Mouse (Mus musculus) forebrain, embryonic 15.5 days (tissue): ENCODE results near the gene Slc7a14. TPM values are rescaled to one million over a fixed set of nuclear protein-coding genes. Genes with fewer than 3 reads are reported as not detected.

Experiments used
- ATAC-seq: fragments of 200-750 bp; cut with Nextera tagmentation; replicated peaks from 2 replicates; pipeline ENCODE4 v1.8.0; 2017; ENCODE audit warnings: mild to moderate bottlenecking, moderate TSS enrichment, moderate library complexity
- H3K27ac ChIP-seq: fragments of 300-500 bp; sonication (generic); replicated peaks from 2 replicates; pipeline ENCODE4 v1.5.1; 2015; ENCODE audit warnings: mild to moderate bottlenecking, inconsistent platforms
- H3K27me3 ChIP-seq: fragments of 300-500 bp; sonication (generic); 2 replicates; pipeline ENCODE4 v1.6.1; 2015; ENCODE audit warnings: inconsistent platforms
- H3K36me3 ChIP-seq: fragments of 300-500 bp; sonication (generic); 2 replicates; pipeline ENCODE4 v1.6.1; 2015; ENCODE audit warnings: mild to moderate bottlenecking, inconsistent platforms
- H3K4me1 ChIP-seq: fragments of 300-500 bp; sonication (generic); 2 replicates; pipeline ENCODE4 v1.6.1; 2015; ENCODE audit warnings: inconsistent platforms
- H3K4me2 ChIP-seq: fragments of 300-500 bp; sonication (generic); replicated peaks from 2 replicates; pipeline ENCODE4 v1.6.1; 2015; ENCODE audit warnings: mild to moderate bottlenecking, inconsistent platforms
- H3K4me3 ChIP-seq: fragments of 300-500 bp; sonication (generic); 2 replicates; pipeline ENCODE4 v1.5.1; 2015; ENCODE audit warnings: mild to moderate bottlenecking, inconsistent platforms
- H3K9ac ChIP-seq: fragments of 300-500 bp; sonication (generic); replicated peaks from 2 replicates; pipeline ENCODE4 v1.6.1; 2015; ENCODE audit warnings: mild to moderate bottlenecking, inconsistent platforms
- H3K9me3 ChIP-seq: fragments of 300-500 bp; sonication (generic); 2 replicates; pipeline ENCODE4 v1.6.1; 2016; ENCODE audit warnings: inconsistent platforms
- WGBS: fragments of 180-500 bp; shearing (Covaris S2); methylation state at CpG from one replicate; pipeline ENCODE4 v1.1.7; 2015; ENCODE audit warnings: mixed read lengths; 5-methylcytosine and 5-hydroxymethylcytosine counted together
- polyA plus RNA-seq: library from polyadenylated mRNA; unstranded; fragments of >200 nt; fragmentation: Nextera tagmentation; extraction: Ambion mirVana; gene quantifications from 2 replicates; pipeline ENCODE4 v1.2.1, GENCODE M21; 2015

Gene Slc7a14
- polyA plus RNA-seq, 1 experiment from 2014 or later = 3.1 TPM

- H3K36me3 ChIP-seq = no peaks in the 10 kb centered on the region
- no peak overlapping the region for H3K4me2 ChIP-seq
- no peak overlapping the region for H3K27ac ChIP-seq
- no peaks in the 10 kb centered on the region for H3K4me1 ChIP-seq
- WGBS = 79% methylated on average over 10 of the region's 10 CpGs
- no peak overlapping the region for H3K9ac ChIP-seq
- H3K9me3 ChIP-seq = no peaks in the 10 kb centered on the region
- H3K4me3 ChIP-seq = no peak overlapping the region
- H3K27me3 ChIP-seq = no peaks in the 10 kb centered on the region
- ATAC-seq = no peak
Measured at GRCm38 (mm10) chr3:31191402-31191801, 118.8 kb downstream of the Slc7a14 start.

- Histone ChIP-seq H3K36me3 (no peaks in the 10 kb centered on the region), H3K27me3 (no peaks in the 10 kb centered on the region), H3K27ac (no peak overlapping the region), H3K9me3 (no peaks in the 10 kb centered on the region), H3K9ac (no peak overlapping the region), H3K4me1 (no peaks in the 10 kb centered on the region), H3K4me2 (no peak overlapping the region), H3K4me3 (no peak overlapping the region)
- WGBS = 86% methylated on average over 7 of the region's 7 CpGs
- no peak for ATAC-seq
Measured at GRCm38 (mm10) chr3:31190342-31190741, 119.8 kb downstream of the Slc7a14 start.

DNA sequence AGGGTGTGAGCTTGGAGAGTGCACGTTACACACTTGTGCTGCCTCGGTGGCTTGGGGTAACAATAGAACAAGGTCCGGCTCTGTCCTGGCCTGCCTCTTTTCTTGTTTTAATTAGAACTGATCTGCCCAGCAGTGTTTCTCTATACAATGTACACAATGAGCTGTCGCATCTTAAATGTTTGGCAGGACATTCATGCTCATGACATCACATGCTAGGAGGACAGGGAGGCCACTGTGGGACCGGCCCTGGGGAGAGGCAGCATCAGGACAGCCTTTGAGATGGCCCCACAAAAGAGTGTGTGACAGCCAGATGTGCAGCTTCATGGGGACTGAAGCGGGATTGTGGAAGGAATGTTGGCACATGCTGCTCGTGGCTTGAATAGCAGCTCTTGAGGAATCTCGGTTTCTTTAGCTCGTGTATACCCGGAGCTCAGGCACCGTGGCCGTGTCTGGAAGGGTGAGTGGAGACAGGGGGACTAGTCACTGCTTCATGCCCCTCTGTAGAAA, 143.8 kb downstream of the Slc7a14 start:
- H3K4me1 ChIP-seq = peaks cover 10% of the 10 kb centered on the region
- ATAC-seq = peak; percentile 74
- H3K4me2 ChIP-seq = no peak overlapping the region
- H3K36me3 ChIP-seq = no peaks in the 10 kb centered on the region
- H3K9me3 ChIP-seq = no peaks in the 10 kb centered on the region
- H3K27ac ChIP-seq = no peak overlapping the region
- H3K27me3 ChIP-seq = no peaks in the 10 kb centered on the region
- no peak overlapping the region for H3K4me3 ChIP-seq
- 9% methylated on average over 12 of the region's 12 CpGs for WGBS
- H3K9ac ChIP-seq = no peak overlapping the region

DNA sequence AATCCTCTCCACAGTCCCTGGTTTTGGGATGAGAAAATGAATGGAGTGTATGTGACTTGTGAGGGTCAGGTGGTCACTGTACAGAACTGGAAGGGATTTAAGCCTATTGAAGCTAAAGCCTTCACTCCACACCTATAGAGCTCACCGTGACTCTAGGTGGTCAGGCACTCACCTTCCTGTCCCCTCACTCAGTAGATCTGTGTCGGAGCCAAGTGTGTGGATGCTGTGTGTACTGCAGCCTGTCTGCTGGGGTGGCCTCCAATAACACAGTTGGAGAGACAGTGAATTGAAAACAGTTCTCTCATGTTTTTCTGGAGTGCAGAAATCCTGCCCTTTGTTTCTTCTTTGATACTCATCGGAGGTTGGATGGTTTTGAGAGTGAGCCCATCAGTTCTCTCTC, 144.4 kb downstream of the Slc7a14 start:
- no peaks in the 10 kb centered on the region for H3K27me3 ChIP-seq
- ATAC-seq = no peak
- H3K4me3 ChIP-seq = no peak overlapping the region
- H3K27ac ChIP-seq = no peak overlapping the region
- no peaks in the 10 kb centered on the region for H3K9me3 ChIP-seq
- no peak overlapping the region for H3K9ac ChIP-seq
- WGBS = 45% methylated on average over 3 of the region's 3 CpGs
- H3K4me2 ChIP-seq = no peak overlapping the region
- H3K4me1 ChIP-seq = peaks cover 10% of the 10 kb centered on the region
- H3K36me3 ChIP-seq = no peaks in the 10 kb centered on the region

- 93% methylated on average over 14 of the region's 14 CpGs for WGBS
- Histone ChIP-seq H3K4me3 (no peak overlapping the region), H3K27ac (no peak overlapping the region), H3K27me3 (no peaks in the 10 kb centered on the region), H3K4me2 (no peak overlapping the region), H3K9ac (no peak overlapping the region), H3K36me3 (no peaks in the 10 kb centered on the region), H3K9me3 (no peaks in the 10 kb centered on the region), H3K4me1 (peaks cover 10% of the 10 kb centered on the region)
- ATAC-seq = no peak
Measured at GRCm38 (mm10) chr3:31162860-31163259, 147.3 kb downstream of the Slc7a14 start.

GRCm38 (mm10) chr3:31161336-31161735, 148.8 kb downstream of the Slc7a14 start:
- 30% methylated on average over 6 of the region's 6 CpGs for WGBS

DNA sequence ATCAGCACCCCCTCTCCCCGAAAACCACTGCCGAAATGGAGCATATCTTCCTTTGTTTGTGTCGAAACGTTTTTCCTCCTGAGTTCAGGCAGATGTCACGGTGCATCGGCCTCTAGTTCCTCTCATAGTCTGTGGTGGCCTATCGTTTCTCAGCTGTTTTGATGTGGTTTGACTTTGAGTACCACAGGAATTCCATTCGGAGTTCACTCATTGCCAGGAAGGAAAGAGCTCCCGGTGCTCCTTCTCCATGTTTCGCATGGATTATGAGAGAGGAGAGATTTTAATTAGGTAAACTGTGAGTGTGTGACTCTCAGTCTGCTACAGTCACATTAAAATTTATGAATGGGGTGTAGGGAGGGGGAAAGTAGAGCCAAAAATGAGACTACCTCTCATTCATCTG, 150.1 kb downstream of the Slc7a14 start:
- Histone ChIP-seq H3K4me2 (no peak overlapping the region), H3K27ac (no peak overlapping the region), H3K4me1 (no peaks in the 10 kb centered on the region), H3K9ac (no peak overlapping the region), H3K9me3 (no peaks in the 10 kb centered on the region), H3K27me3 (no peaks in the 10 kb centered on the region), H3K4me3 (no peak overlapping the region), H3K36me3 (no peaks in the 10 kb centered on the region)
- 74% methylated on average over 10 of the region's 10 CpGs for WGBS
- ATAC-seq = no peak

More at GRCm38 (mm10) chr3:31161336-31161735, 148.8 kb downstream of the Slc7a14 start:
- Histone ChIP-seq H3K9me3 (no peaks in the 10 kb centered on the region), H3K4me3 (no peak overlapping the region), H3K27ac (no peak overlapping the region), H3K9ac (no peak overlapping the region), H3K4me2 (no peak overlapping the region), H3K4me1 (peaks cover 3% of the 10 kb centered on the region), H3K36me3 (no peaks in the 10 kb centered on the region), H3K27me3 (no peaks in the 10 kb centered on the region)
- no peak for ATAC-seq

GRCm38 (mm10) chr3:31157776-31158175, 152.4 kb downstream of the Slc7a14 start:
- WGBS = 79% methylated on average over 15 of the region's 15 CpGs
- ATAC-seq = no peak
- Histone ChIP-seq H3K27me3 (no peaks in the 10 kb centered on the region), H3K9ac (no peak overlapping the region), H3K36me3 (no peaks in the 10 kb centered on the region), H3K4me2 (no peak overlapping the region), H3K4me3 (no peak overlapping the region), H3K27ac (no peak overlapping the region), H3K9me3 (no peaks in the 10 kb centered on the region), H3K4me1 (no peaks in the 10 kb centered on the region)

- no peak for ATAC-seq
- WGBS = 47% methylated on average over 3 of the region's 3 CpGs
Measured at GRCm38 (mm10) chr3:31156126-31156525, 154.1 kb downstream of the Slc7a14 start.

More at GRCm38 (mm10) chr3:31156126-31156525, 154.1 kb downstream of the Slc7a14 start:
- no peaks in the 10 kb centered on the region for H3K27me3 ChIP-seq
- H3K9ac ChIP-seq = no peak overlapping the region
- no peak overlapping the region for H3K27ac ChIP-seq
- H3K4me1 ChIP-seq = no peaks in the 10 kb centered on the region
- H3K4me3 ChIP-seq = no peak overlapping the region
- H3K36me3 ChIP-seq = no peaks in the 10 kb centered on the region
- no peak overlapping the region for H3K4me2 ChIP-seq
- H3K9me3 ChIP-seq = no peaks in the 10 kb centered on the region

Other genes with a start within 250 kb of the Slc7a14 start
- gene Skil, start 215.3 kb downstream of the Slc7a14 start, polyA plus RNA-seq = 28.6 and 30.7 TPM in 2 replicates
- 34.8 and 40.0 TPM in 2 replicates for gene Cldn11, start 160.5 kb downstream of the Slc7a14 start, polyA plus RNA-seq